Mouse (Mus musculus): ENCODE data around the gene Vangl1. TPM values are rescaled to one million over a fixed set of nuclear protein-coding genes. Genes with fewer than 3 reads are reported as not detected.
A peak's percentile ranks its signal among the peaks of the same experiment; 100 is the strongest.

Gene Vangl1
- polyA plus RNA-seq, 1 experiment, result 31.1 TPM

GRCm38 (mm10) chr3:102199226-102199625 lies 5.3 kb downstream of the Vangl1 start:
- H3K4me1 ChIP-seq (ENCODE audit: control insufficient read depth, insufficient read depth, low read length), result peaks cover 25% of the 10 kb centered on the region

GRCm38 (mm10) chr3:102198446-102198845 lies 6.0 kb downstream of the Vangl1 start:
- Histone ChIP-seq H3K4me3 (ENCODE audit: insufficient read depth, low read depth, low read length) (no peak overlapping the region), H3K4me1 (ENCODE audit: control insufficient read depth, insufficient read depth, low read length) (peaks cover 25% of the 10 kb centered on the region), H3K27me3 (replicated peaks; ENCODE audit: control insufficient read depth, insufficient read depth, low read length) (no peaks in the 10 kb centered on the region), H3K36me3 (ENCODE audit: control insufficient read depth, insufficient read depth, low read length) (no peaks in the 10 kb centered on the region), H3K27ac (ENCODE audit: insufficient read depth, low read depth, low read length) (no peak overlapping the region)
- no peak for DNase-seq
- TF ChIP-seq CTCF (conservative IDR thresholded peaks at IDR 0.05; ENCODE audit: insufficient read depth, insufficient read length, low read depth, low read length), result no peak
- 75% methylated on average over 6 of the region's 6 CpGs for WGBS

More at GRCm38 (mm10) chr3:102199226-102199625, 5.3 kb downstream of the Vangl1 start:
- H3K27me3 ChIP-seq (replicated peaks; ENCODE audit: control insufficient read depth, insufficient read depth, low read length), result no peaks in the 10 kb centered on the region
- H3K36me3 ChIP-seq (ENCODE audit: control insufficient read depth, insufficient read depth, low read length), result no peaks in the 10 kb centered on the region
- no peak overlapping the region for H3K4me3 ChIP-seq (ENCODE audit: insufficient read depth, low read depth, low read length)
- DNase-seq, result peak; percentile 86
- TF ChIP-seq POLR2A (IDR thresholded peaks at IDR 0.05; ENCODE audit: low read depth, low read length) (no peak), CTCF (conservative IDR thresholded peaks at IDR 0.05; ENCODE audit: insufficient read depth, insufficient read length, low read depth, low read length) (no peak)
- no peak overlapping the region for H3K27ac ChIP-seq (ENCODE audit: insufficient read depth, low read depth, low read length)
- 41% methylated on average over 4 of the region's 4 CpGs for whole genome bisulfite sequencing

- TF ChIP-seq CTCF (conservative IDR thresholded peaks at IDR 0.05; ENCODE audit: insufficient read depth, insufficient read length, low read depth, low read length), result no peak
- no peak for TF ChIP-seq POLR2A (IDR thresholded peaks at IDR 0.05; ENCODE audit: low read depth, low read length)
- Histone ChIP-seq H3K4me1 (ENCODE audit: control insufficient read depth, insufficient read depth, low read length) (peaks cover 26% of the 10 kb centered on the region), H3K4me3 (ENCODE audit: insufficient read depth, low read depth, low read length) (no peak overlapping the region), H3K36me3 (ENCODE audit: control insufficient read depth, insufficient read depth, low read length) (no peaks in the 10 kb centered on the region), H3K27me3 (replicated peaks; ENCODE audit: control insufficient read depth, insufficient read depth, low read length) (no peaks in the 10 kb centered on the region), H3K27ac (ENCODE audit: insufficient read depth, low read depth, low read length) (no peak overlapping the region)
- WGBS, result 39% methylated on average over 5 of the region's 5 CpGs
- no peak for DNase-seq
Observed at GRCm38 (mm10) chr3:102197746-102198145, 6.7 kb downstream of the Vangl1 start.

- TF ChIP-seq CTCF (conservative IDR thresholded peaks at IDR 0.05; ENCODE audit: insufficient read depth, insufficient read length, low read depth, low read length), result no peak
- 79% methylated on average over 5 of the region's 5 CpGs for WGBS
- no peak overlapping the region for H3K4me3 ChIP-seq (ENCODE audit: insufficient read depth, low read depth, low read length)
- no peaks in the 10 kb centered on the region for H3K27me3 ChIP-seq (replicated peaks; ENCODE audit: control insufficient read depth, insufficient read depth, low read length)
- no peaks in the 10 kb centered on the region for H3K36me3 ChIP-seq (ENCODE audit: control insufficient read depth, insufficient read depth, low read length)
- no peak for DNase-seq
- H3K27ac ChIP-seq (ENCODE audit: insufficient read depth, low read depth, low read length), result no peak overlapping the region
- H3K4me1 ChIP-seq (ENCODE audit: control insufficient read depth, insufficient read depth, low read length), result peaks cover 29% of the 10 kb centered on the region
Observed at GRCm38 (mm10) chr3:102197152-102197551, 7.3 kb downstream of the Vangl1 start.

GRCm38 (mm10) chr3:102196166-102196565 lies 8.3 kb downstream of the Vangl1 start:
- no peak for TF ChIP-seq CTCF (conservative IDR thresholded peaks at IDR 0.05; ENCODE audit: insufficient read depth, insufficient read length, low read depth, low read length)
- no peak for TF ChIP-seq POLR2A (IDR thresholded peaks at IDR 0.05; ENCODE audit: low read depth, low read length)
- 74% methylated on average over 9 of the region's 9 CpGs for WGBS
- H3K36me3 ChIP-seq (ENCODE audit: control insufficient read depth, insufficient read depth, low read length), result no peaks in the 10 kb centered on the region
- no peak for DNase-seq
- H3K27ac ChIP-seq (ENCODE audit: insufficient read depth, low read depth, low read length), result no peak overlapping the region
- H3K27me3 ChIP-seq (replicated peaks; ENCODE audit: control insufficient read depth, insufficient read depth, low read length), result no peaks in the 10 kb centered on the region
- no peak overlapping the region for H3K4me3 ChIP-seq (ENCODE audit: insufficient read depth, low read depth, low read length)
- peaks cover 29% of the 10 kb centered on the region for H3K4me1 ChIP-seq (ENCODE audit: control insufficient read depth, insufficient read depth, low read length)

GRCm38 (mm10) chr3:102195762-102196161 lies 8.7 kb downstream of the Vangl1 start:
- Histone ChIP-seq H3K27me3 (replicated peaks; ENCODE audit: control insufficient read depth, insufficient read depth, low read length) (no peaks in the 10 kb centered on the region), H3K4me1 (ENCODE audit: control insufficient read depth, insufficient read depth, low read length) (peaks cover 28% of the 10 kb centered on the region), H3K4me3 (ENCODE audit: insufficient read depth, low read depth, low read length) (no peak overlapping the region), H3K27ac (ENCODE audit: insufficient read depth, low read depth, low read length) (no peak overlapping the region), H3K36me3 (ENCODE audit: control insufficient read depth, insufficient read depth, low read length) (no peaks in the 10 kb centered on the region)
- WGBS, result 31% methylated on average over 2 of the region's 2 CpGs
- peak; percentile 47 for DNase-seq
- TF ChIP-seq POLR2A (IDR thresholded peaks at IDR 0.05; ENCODE audit: low read depth, low read length) (no peak), CTCF (conservative IDR thresholded peaks at IDR 0.05; ENCODE audit: insufficient read depth, insufficient read length, low read depth, low read length) (no peak)

GRCm38 (mm10) chr3:102194291-102195051 lies 10.0 kb downstream of the Vangl1 start:
- no peaks in the 10 kb centered on the region for H3K27me3 ChIP-seq (replicated peaks; ENCODE audit: control insufficient read depth, insufficient read depth, low read length)
- H3K4me1 ChIP-seq (ENCODE audit: control insufficient read depth, insufficient read depth, low read length), result peaks cover 17% of the 10 kb centered on the region
- 58% methylated on average over 11 of the region's 11 CpGs for WGBS
- H3K36me3 ChIP-seq (ENCODE audit: control insufficient read depth, insufficient read depth, low read length), result no peaks in the 10 kb centered on the region
- TF ChIP-seq POLR2A (IDR thresholded peaks at IDR 0.05; ENCODE audit: low read depth, low read length) (no peak), CTCF (conservative IDR thresholded peaks at IDR 0.05; ENCODE audit: insufficient read depth, insufficient read length, low read depth, low read length) (no peak)
- H3K4me3 ChIP-seq (ENCODE audit: insufficient read depth, low read depth, low read length), result no peak overlapping the region
- no peak overlapping the region for H3K27ac ChIP-seq (ENCODE audit: insufficient read depth, low read depth, low read length)
- no peak for DNase-seq

All from kidney, adult 2 months (tissue).